Mouse (Mus musculus) liver, postnatal 0 days (tissue): ENCODE results near the gene Tnks2.

ENCODE experiments used
- CTCF ChIP-seq: sonication (generic); IDR thresholded peaks from 2 replicates; pipeline ENCODE4 v1.5.1; 2016; ENCODE audit warnings: antibody characterized with exemption, low read depth
- EP300 ChIP-seq: IDR thresholded peaks from 2 replicates; pipeline ENCODE4 v1.6.1; 2016; ENCODE audit warnings: antibody characterized with exemption, low read depth, mild to moderate bottlenecking

- TF ChIP-seq CTCF (peak; percentile 10; the same call in 1 of the 2 replicates), EP300 (no peak)
These were observed 5.7 kb upstream of the Tnks2 start for GRCm38 (mm10) chr19:36828322-36828721.
